Mouse (Mus musculus): ENCODE data around the gene Map3k9. TPM values are rescaled to one million over a fixed set of nuclear protein-coding genes. Genes with fewer than 3 reads are reported as not detected.

The Map3k9 gene
- polyA plus RNA-seq, 1 experiment from 2014 or later: 8.7 TPM

DNA sequence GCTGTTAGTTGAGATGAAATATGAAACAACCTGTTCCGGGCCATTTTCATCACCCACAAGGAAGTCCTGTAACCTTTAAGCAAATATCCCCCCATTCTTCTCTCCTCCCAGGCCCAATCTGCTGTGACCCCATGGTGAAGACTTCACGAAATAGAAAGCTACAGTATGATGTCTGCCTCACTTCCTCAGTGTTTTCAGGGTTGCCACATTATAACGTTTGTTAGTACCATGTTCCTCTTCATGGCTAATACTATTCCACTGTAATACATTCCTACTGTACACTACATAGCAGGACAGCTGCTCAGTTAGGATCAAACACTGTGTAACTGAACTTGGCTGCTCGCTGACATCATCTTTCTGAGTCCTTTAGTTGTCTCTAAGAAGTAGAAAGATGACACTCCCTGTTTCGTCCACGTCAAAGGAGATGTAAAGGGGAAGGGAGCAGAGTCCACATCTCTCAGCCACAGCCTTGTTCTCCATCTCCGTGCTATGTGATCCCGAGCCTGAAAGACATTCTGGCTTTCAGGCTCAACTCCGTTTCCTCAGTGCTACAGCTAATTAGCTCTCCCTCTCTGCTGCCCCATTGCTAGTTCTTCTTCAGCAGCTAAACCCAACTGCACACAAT lies 34.5 kb downstream of the Map3k9 start:
- 77% methylated on average over 9 of the region's 9 CpGs for WGBS
- Histone ChIP-seq H3K9ac (replicated peaks; ENCODE audit: low read depth, low read length) (no peak overlapping the region), H3K4me1 (replicated peaks; ENCODE audit: control insufficient read depth, insufficient read depth, low read length) (0 out of 2 replicates have a peak, but pooled peaks cover 2% of the 10 kb centered on the region), H3K27ac (ENCODE audit: low read length) (no peak overlapping the region), H3K27me3 (replicated peaks; ENCODE audit: control insufficient read depth, insufficient read depth, low read length) (no peaks in the 10 kb centered on the region), H3K36me3 (ENCODE audit: control insufficient read depth, insufficient read depth) (peaks cover 2% of the 10 kb centered on the region; the same call in 1 of the 2 replicates), H3K9me3 (ENCODE audit: control insufficient read depth, low read length) (no peaks in the 10 kb centered on the region), H3K4me3 (replicated peaks; ENCODE audit: low read length) (no peak overlapping the region), H3K4me2 (ENCODE audit: low read length) (no peak overlapping the region)
- no peak for ATAC-seq

DNA sequence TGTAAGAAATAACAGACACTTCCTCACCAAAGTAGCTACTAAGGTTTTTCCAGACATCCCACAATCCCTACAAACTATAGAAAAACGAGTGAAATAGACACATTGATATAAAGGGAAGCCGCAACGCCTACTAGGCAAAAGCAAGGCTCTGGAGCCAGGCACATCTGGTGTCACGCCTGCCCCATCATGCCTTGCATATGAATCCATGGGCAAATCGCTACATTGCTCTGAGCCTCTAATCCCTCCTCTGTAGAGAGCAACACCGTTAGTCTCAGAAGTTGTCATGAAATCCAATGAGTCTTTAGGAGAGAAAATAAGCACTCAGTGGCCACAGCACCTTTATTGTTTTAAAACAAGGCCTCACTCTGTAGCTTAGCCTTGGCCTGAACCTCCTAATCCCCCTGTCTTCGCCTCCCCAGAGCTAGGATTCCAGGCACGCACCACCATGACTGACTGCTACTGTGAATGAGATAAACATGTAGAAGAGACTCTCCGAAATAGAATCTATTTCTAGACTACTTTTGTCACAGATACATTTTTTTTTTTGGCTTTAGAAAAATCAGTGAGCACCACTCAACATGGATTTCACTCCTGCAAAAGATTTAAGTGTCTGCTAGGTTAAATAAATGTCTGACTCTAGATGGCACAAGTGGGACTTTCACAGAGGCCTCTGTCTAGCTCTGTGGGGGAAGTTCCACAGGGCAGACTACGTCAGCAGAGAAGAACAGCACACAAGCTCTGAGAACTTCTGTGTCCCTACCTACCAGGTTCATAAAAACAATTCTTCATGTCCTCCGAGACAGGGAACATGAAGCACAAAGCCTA lies 45.5 kb downstream of the Map3k9 start:
- no peak overlapping the region for H3K4me3 ChIP-seq (replicated peaks; ENCODE audit: low read length)
- no peak overlapping the region for H3K4me2 ChIP-seq (ENCODE audit: low read length)
- no peaks in the 10 kb centered on the region for H3K27me3 ChIP-seq (replicated peaks; ENCODE audit: control insufficient read depth, insufficient read depth, low read length)
- 71% methylated on average over 11 of the region's 11 CpGs for WGBS
- H3K9me3 ChIP-seq (ENCODE audit: control insufficient read depth, low read length): no peaks in the 10 kb centered on the region
- no peak overlapping the region for H3K27ac ChIP-seq (ENCODE audit: low read length)
- no peaks in the 10 kb centered on the region for H3K4me1 ChIP-seq (replicated peaks; ENCODE audit: control insufficient read depth, insufficient read depth, low read length)
- H3K9ac ChIP-seq (replicated peaks; ENCODE audit: low read depth, low read length): no peak overlapping the region
- no peak for ATAC-seq
- peaks cover 11% of the 10 kb centered on the region for H3K36me3 ChIP-seq (ENCODE audit: control insufficient read depth, insufficient read depth)

GRCm38 (mm10) chr12:81726246-81726822 lies 54.6 kb downstream of the Map3k9 start:
- no peak overlapping the region for H3K4me3 ChIP-seq (replicated peaks; ENCODE audit: low read length)
- no peaks in the 10 kb centered on the region for H3K27me3 ChIP-seq (replicated peaks; ENCODE audit: control insufficient read depth, insufficient read depth, low read length)
- H3K9ac ChIP-seq (replicated peaks; ENCODE audit: low read depth, low read length): no peak overlapping the region
- peak; percentile 57; the same call in 1 of the 2 replicates for ATAC-seq
- peaks cover 7% of the 10 kb centered on the region for H3K36me3 ChIP-seq (ENCODE audit: control insufficient read depth, insufficient read depth)
- H3K9me3 ChIP-seq (ENCODE audit: control insufficient read depth, low read length): no peaks in the 10 kb centered on the region
- H3K4me1 ChIP-seq (replicated peaks; ENCODE audit: control insufficient read depth, insufficient read depth, low read length): 0 out of 2 replicates have a peak, but pooled peaks cover 2% of the 10 kb centered on the region
- 62% methylated on average over 8 of the region's 8 CpGs for WGBS
- no peak overlapping the region for H3K4me2 ChIP-seq (ENCODE audit: low read length)
- no peak overlapping the region for H3K27ac ChIP-seq (ENCODE audit: low read length)

- no peak for ATAC-seq
- H3K4me2 ChIP-seq (ENCODE audit: low read length): no peak overlapping the region
- peaks cover 7% of the 10 kb centered on the region for H3K36me3 ChIP-seq (ENCODE audit: control insufficient read depth, insufficient read depth)
Observed at GRCm38 (mm10) chr12:81724776-81725175, 56.2 kb downstream of the Map3k9 start.

GRCm38 (mm10) chr12:81723375-81723774 lies 57.6 kb downstream of the Map3k9 start:
- H3K36me3 ChIP-seq (ENCODE audit: control insufficient read depth, insufficient read depth): peaks cover 4% of the 10 kb centered on the region
- H3K4me3 ChIP-seq (replicated peaks; ENCODE audit: low read length): no peak overlapping the region
- WGBS: 92% methylated on average over 7 of the region's 7 CpGs
- no peaks in the 10 kb centered on the region for H3K9me3 ChIP-seq (ENCODE audit: control insufficient read depth, low read length)
- no peak overlapping the region for H3K4me2 ChIP-seq (ENCODE audit: low read length)
- no peak overlapping the region for H3K9ac ChIP-seq (replicated peaks; ENCODE audit: low read depth, low read length)
- ATAC-seq: no peak
- H3K27ac ChIP-seq (ENCODE audit: low read length): no peak overlapping the region
- no peaks in the 10 kb centered on the region for H3K27me3 ChIP-seq (replicated peaks; ENCODE audit: control insufficient read depth, insufficient read depth, low read length)
- H3K4me1 ChIP-seq (replicated peaks; ENCODE audit: control insufficient read depth, insufficient read depth, low read length): 0 out of 2 replicates have a peak, but pooled peaks cover 2% of the 10 kb centered on the region

More at GRCm38 (mm10) chr12:81724776-81725175, 56.2 kb downstream of the Map3k9 start:
- no peaks in the 10 kb centered on the region for H3K9me3 ChIP-seq (ENCODE audit: control insufficient read depth, low read length)
- H3K9ac ChIP-seq (replicated peaks; ENCODE audit: low read depth, low read length): no peak overlapping the region
- 94% methylated on average over 6 of the region's 6 CpGs for WGBS
- no peak overlapping the region for H3K4me3 ChIP-seq (replicated peaks; ENCODE audit: low read length)
- H3K27me3 ChIP-seq (replicated peaks; ENCODE audit: control insufficient read depth, insufficient read depth, low read length): no peaks in the 10 kb centered on the region
- 0 out of 2 replicates have a peak, but pooled peaks cover 2% of the 10 kb centered on the region for H3K4me1 ChIP-seq (replicated peaks; ENCODE audit: control insufficient read depth, insufficient read depth, low read length)
- no peak overlapping the region for H3K27ac ChIP-seq (ENCODE audit: low read length)

GRCm38 (mm10) chr12:81719715-81720114 lies 61.3 kb downstream of the Map3k9 start:
- Histone ChIP-seq H3K4me3 (replicated peaks; ENCODE audit: low read length) (no peak overlapping the region), H3K4me1 (replicated peaks; ENCODE audit: control insufficient read depth, insufficient read depth, low read length) (no peaks in the 10 kb centered on the region)
- no peak for ATAC-seq

DNA sequence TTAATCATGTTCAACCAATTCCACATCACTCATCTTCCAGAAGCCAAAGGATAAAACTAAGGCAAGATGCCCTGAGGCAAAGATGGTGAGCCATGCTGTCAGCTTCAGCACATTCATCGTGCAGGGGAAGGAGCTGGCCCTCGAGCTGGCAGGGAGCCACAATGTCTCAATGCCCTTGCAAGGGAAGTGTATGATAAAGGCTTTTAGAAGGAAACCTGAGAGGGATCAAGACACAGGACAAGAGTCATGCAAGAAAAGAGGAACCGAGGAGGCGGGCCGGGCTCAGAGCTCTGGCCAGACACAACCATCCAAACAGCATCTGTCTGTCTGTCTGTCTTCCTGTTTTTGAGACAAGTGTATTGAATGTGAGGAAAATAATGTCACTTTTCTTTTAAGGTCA lies 61.8 kb downstream of the Map3k9 start:
- no peak for ATAC-seq
- WGBS: 75% methylated on average over 5 of the region's 5 CpGs
- H3K27me3 ChIP-seq (replicated peaks; ENCODE audit: control insufficient read depth, insufficient read depth, low read length): no peaks in the 10 kb centered on the region

More at GRCm38 (mm10) chr12:81719715-81720114, 61.3 kb downstream of the Map3k9 start:
- no peak overlapping the region for H3K4me2 ChIP-seq (ENCODE audit: low read length)
- no peaks in the 10 kb centered on the region for H3K27me3 ChIP-seq (replicated peaks; ENCODE audit: control insufficient read depth, insufficient read depth, low read length)
- H3K9ac ChIP-seq (replicated peaks; ENCODE audit: low read depth, low read length): no peak overlapping the region
- 92% methylated on average over 8 of the region's 8 CpGs for WGBS
- H3K9me3 ChIP-seq (ENCODE audit: control insufficient read depth, low read length): no peaks in the 10 kb centered on the region
- H3K36me3 ChIP-seq (ENCODE audit: control insufficient read depth, insufficient read depth): peaks cover 4% of the 10 kb centered on the region
- H3K27ac ChIP-seq (ENCODE audit: low read length): no peak overlapping the region

DNA sequence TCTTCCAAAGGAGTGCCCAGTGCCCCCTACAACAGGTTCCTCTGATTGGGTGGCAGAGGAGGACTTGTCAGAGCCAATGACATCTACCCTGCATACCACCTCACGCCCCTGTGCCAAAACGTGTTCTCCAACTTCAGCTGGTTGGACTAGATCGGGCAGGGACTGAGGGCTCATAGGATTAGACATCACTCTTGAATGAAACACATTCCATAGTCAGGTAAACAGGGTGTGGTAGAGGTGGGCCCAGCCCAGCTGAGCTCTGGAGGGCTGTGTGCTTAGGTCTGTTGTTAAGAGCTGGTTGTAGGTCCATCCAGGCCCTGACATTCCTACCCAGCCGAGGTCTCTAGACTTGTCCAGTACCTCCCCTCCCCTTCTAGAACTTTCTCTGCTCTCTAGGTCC lies 68.4 kb downstream of the Map3k9 start:
- 96% methylated on average over 4 of the region's 4 CpGs for WGBS
- H3K9ac ChIP-seq (replicated peaks; ENCODE audit: low read depth, low read length): no peak overlapping the region
- ATAC-seq: no peak
- H3K27me3 ChIP-seq (replicated peaks; ENCODE audit: control insufficient read depth, insufficient read depth, low read length): no peaks in the 10 kb centered on the region
- peaks cover 3% of the 10 kb centered on the region for H3K9me3 ChIP-seq (ENCODE audit: control insufficient read depth, low read length)
- H3K4me3 ChIP-seq (replicated peaks; ENCODE audit: low read length): no peak overlapping the region
- H3K4me1 ChIP-seq (replicated peaks; ENCODE audit: control insufficient read depth, insufficient read depth, low read length): no peaks in the 10 kb centered on the region
- no peak overlapping the region for H3K27ac ChIP-seq (ENCODE audit: low read length)
- H3K4me2 ChIP-seq (ENCODE audit: low read length): no peak overlapping the region
- no peaks in the 10 kb centered on the region for H3K36me3 ChIP-seq (ENCODE audit: control insufficient read depth, insufficient read depth)

More for the DNA sequence above, 61.8 kb downstream of the Map3k9 start:
- H3K27ac ChIP-seq (ENCODE audit: low read length): no peak overlapping the region
- H3K9me3 ChIP-seq (ENCODE audit: control insufficient read depth, low read length): no peaks in the 10 kb centered on the region
- no peak overlapping the region for H3K4me3 ChIP-seq (replicated peaks; ENCODE audit: low read length)
- peaks cover 2% of the 10 kb centered on the region; the same call in 1 of the 2 replicates for H3K36me3 ChIP-seq (ENCODE audit: control insufficient read depth, insufficient read depth)
- no peak overlapping the region for H3K9ac ChIP-seq (replicated peaks; ENCODE audit: low read depth, low read length)
- no peak overlapping the region for H3K4me2 ChIP-seq (ENCODE audit: low read length)
- no peaks in the 10 kb centered on the region for H3K4me1 ChIP-seq (replicated peaks; ENCODE audit: control insufficient read depth, insufficient read depth, low read length)

- Histone ChIP-seq H3K4me3 (replicated peaks; ENCODE audit: low read length) (no peak overlapping the region), H3K4me1 (replicated peaks; ENCODE audit: control insufficient read depth, insufficient read depth, low read length) (no peaks in the 10 kb centered on the region), H3K9ac (replicated peaks; ENCODE audit: low read depth, low read length) (no peak overlapping the region), H3K36me3 (ENCODE audit: control insufficient read depth, insufficient read depth) (no peaks in the 10 kb centered on the region), H3K9me3 (ENCODE audit: control insufficient read depth, low read length) (peaks cover under 1% of the 10 kb centered on the region; the same call in 1 of the 2 replicates), H3K4me2 (ENCODE audit: low read length) (no peak overlapping the region), H3K27ac (ENCODE audit: low read length) (no peak overlapping the region), H3K27me3 (replicated peaks; ENCODE audit: control insufficient read depth, insufficient read depth, low read length) (no peaks in the 10 kb centered on the region)
- no peak for ATAC-seq
- 6% methylated on average over 1 of the region's 1 CpGs for WGBS
Observed at GRCm38 (mm10) chr12:81702903-81703302, 78.1 kb downstream of the Map3k9 start.

All from forebrain, embryonic 16.5 days (tissue).